ENCODE assay signal across 24 mouse cellular contexts in the genomic region with DNA sequence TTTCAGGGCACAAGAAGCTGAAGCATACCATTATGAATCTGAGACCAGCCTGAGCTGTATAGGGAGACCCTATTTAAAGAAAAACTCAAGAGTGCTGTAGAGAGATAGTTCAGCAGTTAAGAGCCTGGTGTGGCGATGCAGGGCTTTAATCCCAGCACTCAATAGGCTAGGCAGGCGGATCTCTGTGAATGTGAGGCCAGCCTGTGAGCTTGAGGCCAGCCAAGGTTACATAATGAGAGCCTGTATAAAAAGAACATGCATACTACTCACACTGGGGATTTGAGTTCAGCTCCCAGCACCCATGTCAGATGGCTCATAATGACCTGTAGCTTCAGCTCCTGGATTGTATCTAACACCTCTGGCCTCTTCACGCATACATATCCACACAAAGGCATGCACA.
DNase-seq lines count a peak whose midpoint lies in the region; ATAC-seq and TF ChIP-seq lines count a peak whose summit lies in the region.
"Had no signal": no experiment of that assay in that cellular context is flagged by ENCODE, and none has a peak within 500 bp of the region (broad histone marks: within the 10 kb centered on the region; RNA-seq: fewer than 3 reads in every experiment).

No protein-coding gene starts in this region.

- H3K4me3 ChIP-seq in heart, embryonic 13.5 days = no peak overlapping the region
- H3K4me3 ChIP-seq: embryonic facial prominence, embryonic 12.5 days; limb, embryonic 10.5 days; limb, embryonic 15.5 days; liver, embryonic 13.5 days; midbrain, embryonic 12.5 days had no signal

- peaks cover 58% of the 10 kb centered on the region for H3K4me1 ChIP-seq in heart, embryonic 13.5 days
- H3K4me1 ChIP-seq: embryonic facial prominence, embryonic 12.5 days; limb, embryonic 10.5 days; liver, embryonic 13.5 days had no signal

- intact Hi-C loops in gastrocnemius, postnatal 36 days (cut with DNase I) = no loop called here

- peak overlapping the region; percentile 49 for H3K27ac ChIP-seq in heart, embryonic 13.5 days (replicated peaks)
- H3K27ac ChIP-seq: embryonic facial prominence, embryonic 12.5 days; limb, embryonic 10.5 days; limb, embryonic 15.5 days; liver, embryonic 13.5 days; midbrain, embryonic 12.5 days had no signal

- no peaks in the 10 kb centered on the region for H3K27me3 ChIP-seq in heart, embryonic 13.5 days (replicated peaks)
- H3K27me3 ChIP-seq: embryonic facial prominence, embryonic 12.5 days; limb, embryonic 15.5 days; liver, embryonic 13.5 days; midbrain, embryonic 12.5 days had no signal

- no peaks in the 10 kb centered on the region for H3K9me3 ChIP-seq in heart, embryonic 13.5 days
- H3K9me3 ChIP-seq: embryonic facial prominence, embryonic 12.5 days; limb, embryonic 10.5 days; limb, embryonic 15.5 days; liver, embryonic 13.5 days; midbrain, embryonic 12.5 days had no signal

- DNase-seq in gastrocnemius, postnatal 25 days = peak; percentile 30
- no peak for DNase-seq in gastrocnemius, postnatal 36 days
- DNase-seq in heart, postnatal 4 days = no peak
- peak; percentile 44 for DNase-seq in brain, embryonic 14.5 days (ENCODE audit: low read depth)
- DNase-seq in embryo, embryonic 11 days = peak; percentile 19
- DNase-seq in layer of hippocampus, adult 18-20 months (ENCODE audit: low spot score in 2 of 2) = no peak
- DNase-seq: adrenal gland, postnatal 14 days; cerebellum, adult 11-12 months; cerebellum, adult 9-11 months; kidney, adult 9 months; kidney, postnatal 10 days; layer of hippocampus, adult 9-11 months; liver, embryonic 13.5 days; lung, adult 18-20 months; lung, postnatal 10 days had no signal

- H3K36me3 ChIP-seq in heart, embryonic 13.5 days = peaks cover 17% of the 10 kb centered on the region
- H3K36me3 ChIP-seq: embryonic facial prominence, embryonic 12.5 days; limb, embryonic 10.5 days; midbrain, embryonic 12.5 days had no signal

- H3K4me2 ChIP-seq in heart, embryonic 13.5 days = no peak overlapping the region
- H3K4me2 ChIP-seq: embryonic facial prominence, embryonic 12.5 days; limb, embryonic 15.5 days; liver, embryonic 13.5 days; midbrain, embryonic 12.5 days had no signal

- no peak for ATAC-seq in heart, embryonic 13.5 days (ENCODE audit: extremely low read depth, insufficient number of reproducible peaks, low FRiP score, low TSS enrichment)
- ATAC-seq in inflammation-experienced regulatory T-cells, adult 6 months = no peak
- ATAC-seq: CD4-positive, CD25-positive, alpha-beta regulatory T cell, adult 4 months; forebrain, embryonic 14.5 days; intestine, postnatal 0 days had no signal

- WGBS in heart, embryonic 13.5 days = 48% methylated on average over 3 of the region's 3 CpGs

- TF ChIP-seq POLR2A in brain, embryonic 14.5 days (IDR thresholded peaks at IDR 0.05; ENCODE audit: borderline replicate concordance, extremely low read depth, insufficient read depth, insufficient read length, poor library complexity, severe bottlenecking) = no peak

- H3K9ac ChIP-seq in heart, embryonic 13.5 days = no peak overlapping the region
- H3K9ac ChIP-seq: embryonic facial prominence, embryonic 12.5 days; limb, embryonic 15.5 days; liver, embryonic 13.5 days; midbrain, embryonic 12.5 days had no signal

- no peak for TF ChIP-seq CTCF in brain, embryonic 14.5 days (IDR thresholded peaks at IDR 0.05; ENCODE audit: borderline replicate concordance, extremely low read depth, insufficient read depth, insufficient read length)

Comparison
In these comparisons a context has a peak if more than half of its experiments do, and no peak if none do; other contexts are left out.
1. DNase-seq: peak in gastrocnemius, postnatal 25 days (single experiment), brain, embryonic 14.5 days (single experiment) and embryo, embryonic 11 days (single experiment); none in gastrocnemius, postnatal 36 days (0 of 2), heart, postnatal 4 days (single experiment) and layer of hippocampus, adult 18-20 months (0 of 2).